Mouse (Mus musculus) midbrain, embryonic 16.5 days (tissue): ENCODE data around the gene Cdkn1c. TPM values are rescaled to one million over a fixed set of nuclear protein-coding genes. Genes with fewer than 3 reads are reported as not detected.

ENCODE experiments used
- ATAC-seq: fragments of 200-750 bp; cut with Nextera tagmentation; 2 replicates; pipeline ENCODE4 v1.8.0; 2017; ENCODE audit warnings: moderate TSS enrichment
- H3K27ac ChIP-seq: fragments of 300-500 bp; sonication (generic); 2 replicates; pipeline ENCODE4 v1.5.1; 2014; ENCODE audit warnings: mild to moderate bottlenecking, low read length, mixed read lengths
- H3K27me3 ChIP-seq: fragments of 300-500 bp; sonication (generic); 2 replicates; pipeline ENCODE4 v1.6.1; 2014; ENCODE audit warnings: low read depth, low read length, mixed read lengths; ENCODE audit not compliant: control insufficient read depth, insufficient read depth
- H3K36me3 ChIP-seq: fragments of 300-500 bp; sonication (generic); 2 replicates; pipeline ENCODE4 v1.6.1; 2014; ENCODE audit warnings: mild to moderate bottlenecking, low read length, moderate library complexity, mixed read lengths; ENCODE audit not compliant: control insufficient read depth, insufficient read depth
- H3K4me1 ChIP-seq: fragments of 300-500 bp; sonication (generic); 2 replicates; pipeline ENCODE4 v1.6.1; 2014; ENCODE audit warnings: mild to moderate bottlenecking, low read length, mixed read lengths; ENCODE audit not compliant: control insufficient read depth, insufficient read depth
- H3K4me2 ChIP-seq: fragments of 300-500 bp; sonication (generic); 2 replicates; pipeline ENCODE4 v1.6.1; 2014; ENCODE audit warnings: mild to moderate bottlenecking, low read length, mixed read lengths
- H3K4me3 ChIP-seq: fragments of 300-500 bp; sonication (generic); 2 replicates; pipeline ENCODE4 v1.5.1; 2014; ENCODE audit warnings: low read depth, mild to moderate bottlenecking, low read length, moderate library complexity, mixed read lengths
- H3K9ac ChIP-seq: fragments of 300-500 bp; sonication (generic); 2 replicates; pipeline ENCODE4 v1.6.1; 2014; ENCODE audit warnings: low read depth, low read length, mixed read lengths
- H3K9me3 ChIP-seq: fragments of 300-500 bp; sonication (generic); replicated peaks from 2 replicates; pipeline ENCODE4 v1.6.1; 2014; ENCODE audit warnings: mild to moderate bottlenecking, low read length, mixed read lengths; ENCODE audit not compliant: control insufficient read depth, poor library complexity, severe bottlenecking
- WGBS: fragments of 180-500 bp; shearing (Covaris S2); extraction: QIAGEN DNeasy Blood & Tissue Kit; methylation state at CpG from one replicate; pipeline ENCODE4 v1.1.7; 2014; 5-methylcytosine and 5-hydroxymethylcytosine counted together
- polyA plus RNA-seq: library from polyadenylated mRNA; unstranded; fragments of >200 nt; fragmentation: Nextera tagmentation; extraction: Ambion mirVana; gene quantifications from 2 replicates; pipeline ENCODE4 v1.2.1, GENCODE M21; 2015

Gene Cdkn1c
- polyA plus RNA-seq, 1 experiment from 2014 or later: 171 TPM

GRCm38 (mm10) chr7:143445651-143446460 lies 15.0 kb downstream of the Cdkn1c start:
- H3K36me3 ChIP-seq: no peaks in the 10 kb centered on the region
- H3K4me2 ChIP-seq: peak overlapping the region; percentile 61
- 0 out of 2 replicates have a peak, but pooled peaks have one; percentile 46 for ATAC-seq
- H3K9me3 ChIP-seq: no peaks in the 10 kb centered on the region
- peaks cover 10% of the 10 kb centered on the region for H3K4me1 ChIP-seq
- 7% methylated on average over 53 of the region's 53 CpGs for WGBS
- H3K9ac ChIP-seq: peak overlapping the region; percentile 61
- no peak overlapping the region for H3K27ac ChIP-seq
- peak overlapping the region; percentile 37 for H3K4me3 ChIP-seq
- H3K27me3 ChIP-seq: no peaks in the 10 kb centered on the region

GRCm38 (mm10) chr7:143444955-143445648 lies 15.7 kb downstream of the Cdkn1c start:
- Histone ChIP-seq H3K9ac (peak overlapping the region; percentile 61), H3K36me3 (no peaks in the 10 kb centered on the region), H3K4me1 (peaks cover 10% of the 10 kb centered on the region), H3K4me3 (peak overlapping the region; percentile 37), H3K27ac (no peak overlapping the region), H3K9me3 (no peaks in the 10 kb centered on the region), H3K4me2 (peak overlapping the region; percentile 61), H3K27me3 (no peaks in the 10 kb centered on the region)
- ATAC-seq: peak; percentile 43; the same call in 1 of the 2 replicates
- 1% methylated on average over 55 of the region's 55 CpGs for WGBS

- no peaks in the 10 kb centered on the region for H3K36me3 ChIP-seq
- no peak overlapping the region; the same call in 1 of the 2 replicates for H3K4me2 ChIP-seq
- no peak overlapping the region for H3K9ac ChIP-seq
- H3K4me1 ChIP-seq: peaks cover 10% of the 10 kb centered on the region
- no peaks in the 10 kb centered on the region for H3K9me3 ChIP-seq
- WGBS: 23% methylated on average over 8 of the region's 8 CpGs
- no peak for ATAC-seq
- H3K27ac ChIP-seq: no peak overlapping the region
- no peak overlapping the region for H3K4me3 ChIP-seq
- H3K27me3 ChIP-seq: no peaks in the 10 kb centered on the region
These were observed 16.3 kb downstream of the Cdkn1c start for GRCm38 (mm10) chr7:143444580-143444954.

GRCm38 (mm10) chr7:143438965-143439364 lies 21.9 kb downstream of the Cdkn1c start:
- Histone ChIP-seq H3K4me3 (no peak overlapping the region), H3K9me3 (no peaks in the 10 kb centered on the region), H3K9ac (no peak overlapping the region), H3K27ac (no peak overlapping the region), H3K4me1 (peaks cover 8% of the 10 kb centered on the region), H3K36me3 (no peaks in the 10 kb centered on the region), H3K4me2 (peak overlapping the region; percentile 93), H3K27me3 (no peaks in the 10 kb centered on the region)
- WGBS: 70% methylated on average over 1 of the region's 1 CpGs
- ATAC-seq: no peak

GRCm38 (mm10) chr7:143437894-143438581 lies 22.8 kb downstream of the Cdkn1c start:
- Histone ChIP-seq H3K27ac (peak overlapping the region; percentile 33), H3K4me2 (peak overlapping the region; percentile 93), H3K9ac (peak overlapping the region; percentile 78), H3K36me3 (no peaks in the 10 kb centered on the region), H3K4me1 (peaks cover 8% of the 10 kb centered on the region), H3K9me3 (no peaks in the 10 kb centered on the region), H3K27me3 (no peaks in the 10 kb centered on the region), H3K4me3 (peak overlapping the region; percentile 48)
- under 1% methylated on average over 46 of the region's 63 CpGs for WGBS
- ATAC-seq: peak; percentile 52; the same call in 1 of the 2 replicates

- Histone ChIP-seq H3K9ac (peak overlapping the region; percentile 78), H3K9me3 (no peaks in the 10 kb centered on the region), H3K27me3 (no peaks in the 10 kb centered on the region), H3K27ac (peak overlapping the region; percentile 33), H3K36me3 (no peaks in the 10 kb centered on the region), H3K4me2 (peak overlapping the region; percentile 93), H3K4me3 (peak overlapping the region; percentile 48), H3K4me1 (peaks cover 8% of the 10 kb centered on the region)
- peak; percentile 49 for ATAC-seq
- WGBS: 17% methylated on average over 16 of the region's 18 CpGs
These were observed 23.5 kb downstream of the Cdkn1c start for GRCm38 (mm10) chr7:143437231-143437893.

- ATAC-seq: no peak
- no peak overlapping the region for H3K4me3 ChIP-seq
- 47% methylated on average over 7 of the region's 7 CpGs for WGBS
These were observed 27.5 kb downstream of the Cdkn1c start for GRCm38 (mm10) chr7:143433331-143433730.

GRCm38 (mm10) chr7:143432631-143433030 lies 28.2 kb downstream of the Cdkn1c start:
- H3K27ac ChIP-seq: no peak overlapping the region
- WGBS: 90% methylated on average over 1 of the region's 1 CpGs
- no peak overlapping the region for H3K4me2 ChIP-seq
- H3K9me3 ChIP-seq: no peaks in the 10 kb centered on the region
- ATAC-seq: no peak
- H3K9ac ChIP-seq: no peak overlapping the region
- peaks cover 7% of the 10 kb centered on the region for H3K4me1 ChIP-seq
- no peaks in the 10 kb centered on the region for H3K27me3 ChIP-seq
- H3K36me3 ChIP-seq: no peaks in the 10 kb centered on the region
- no peak overlapping the region for H3K4me3 ChIP-seq

More at GRCm38 (mm10) chr7:143433331-143433730, 27.5 kb downstream of the Cdkn1c start:
- no peak overlapping the region for H3K27ac ChIP-seq
- H3K4me2 ChIP-seq: no peak overlapping the region
- no peak overlapping the region for H3K9ac ChIP-seq
- H3K36me3 ChIP-seq: no peaks in the 10 kb centered on the region
- H3K4me1 ChIP-seq: peaks cover 9% of the 10 kb centered on the region
- no peaks in the 10 kb centered on the region for H3K9me3 ChIP-seq
- H3K27me3 ChIP-seq: no peaks in the 10 kb centered on the region
